8 mouse cellular contexts compared by ENCODE assay signal in the genomic region with DNA sequence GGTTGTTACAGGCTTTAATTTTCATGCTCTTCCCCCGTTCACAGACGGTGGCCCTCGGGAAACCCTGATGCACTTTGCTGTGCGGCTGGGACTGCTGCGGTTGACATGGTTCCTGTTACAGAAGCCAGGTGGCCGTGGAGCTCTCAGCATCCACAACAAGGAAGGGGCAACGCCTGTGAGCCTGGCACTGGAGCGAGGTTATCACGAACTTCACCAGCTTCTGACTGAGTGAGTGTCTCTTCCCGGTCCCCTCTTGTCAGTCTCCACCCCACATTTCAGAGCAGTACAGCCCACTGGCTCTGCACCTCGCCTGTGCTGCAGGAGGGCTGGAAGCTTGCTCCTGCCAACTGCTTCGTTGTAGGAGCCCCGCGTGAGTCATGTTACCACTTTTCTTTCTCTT.
DNase-seq lines count a peak whose midpoint lies in the region; ATAC-seq and TF ChIP-seq lines count a peak whose summit lies in the region.

No protein-coding gene starts in this region.

- 0 out of 2 replicates have a peak, but pooled peaks cover 5% of the 10 kb centered on the region for H3K4me1 ChIP-seq in kidney, embryonic 14.5 days (ENCODE audit: control insufficient read depth, insufficient read depth, low read length)
- H3K4me1 ChIP-seq in thymus, adult 2 months (replicated peaks; ENCODE audit: control insufficient read depth, insufficient read depth, low read length) = peaks cover 25% of the 10 kb centered on the region
- peaks cover 8% of the 10 kb centered on the region for H3K4me1 ChIP-seq in kidney, embryonic 16.5 days (ENCODE audit: insufficient read depth, low read length)
- H3K4me1 ChIP-seq in midbrain, embryonic 13.5 days (replicated peaks) = no peaks in the 10 kb centered on the region
- no peaks in the 10 kb centered on the region for H3K4me1 ChIP-seq in hindbrain, embryonic 16.5 days (ENCODE audit: control insufficient read depth, insufficient read depth, low read depth, low read length)

- DNase-seq in kidney, adult 18-20 months = no peak
- DNase-seq in lung, postnatal 25 days (ENCODE audit: low spot score) = peak; percentile 58
- DNase-seq in thymus, adult 2 months = peak; percentile 81

- H3K4me2 ChIP-seq in kidney, embryonic 14.5 days (replicated peaks; ENCODE audit: low read depth, low read length) = no peak overlapping the region
- no peak overlapping the region for H3K4me2 ChIP-seq in kidney, embryonic 16.5 days (replicated peaks; ENCODE audit: low read depth, low read length)
- H3K4me2 ChIP-seq in midbrain, embryonic 13.5 days (replicated peaks) = no peak overlapping the region
- no peak overlapping the region for H3K4me2 ChIP-seq in hindbrain, embryonic 16.5 days (ENCODE audit: low read length)

- TF ChIP-seq POLR2A in thymus, adult 2 months (IDR thresholded peaks at IDR 0.05; ENCODE audit: control insufficient read depth, extremely low read depth, insufficient read depth, low read length, poor library complexity) = no peak; the same call in none of the 2 replicates

- 48% methylated on average over 14 of the region's 14 CpGs for WGBS in kidney, embryonic 14.5 days
- WGBS in thymus, adult 2 months = under 1% methylated on average over 14 of the region's 14 CpGs
- 47% methylated on average over 14 of the region's 14 CpGs for WGBS in kidney, embryonic 16.5 days
- 85% methylated on average over 14 of the region's 14 CpGs for WGBS in midbrain, embryonic 13.5 days
- 77% methylated on average over 14 of the region's 14 CpGs for WGBS in hindbrain, embryonic 16.5 days

- H3K4me3 ChIP-seq in kidney, embryonic 14.5 days (ENCODE audit: low read length) = no peak overlapping the region
- peak overlapping the region; percentile 90 for H3K4me3 ChIP-seq in thymus, adult 2 months (ENCODE audit: control insufficient read depth, insufficient read depth, low read length)
- H3K4me3 ChIP-seq in kidney, embryonic 16.5 days (ENCODE audit: low read length) = no peak overlapping the region
- no peak overlapping the region for H3K4me3 ChIP-seq in midbrain, embryonic 13.5 days (replicated peaks)
- H3K4me3 ChIP-seq in hindbrain, embryonic 16.5 days (ENCODE audit: low read length) = no peak overlapping the region

- H3K27ac ChIP-seq in kidney, embryonic 14.5 days (ENCODE audit: low read depth, low read length) = no peak overlapping the region
- H3K27ac ChIP-seq in thymus, adult 2 months (ENCODE audit: control insufficient read depth, insufficient read depth, low read length) = peak overlapping the region; percentile 98
- no peak overlapping the region for H3K27ac ChIP-seq in kidney, embryonic 16.5 days (ENCODE audit: low read length)
- no peak overlapping the region for H3K27ac ChIP-seq in midbrain, embryonic 13.5 days
- no peak overlapping the region for H3K27ac ChIP-seq in hindbrain, embryonic 16.5 days (ENCODE audit: low read depth, low read length)

- no peaks in the 10 kb centered on the region for H3K9me3 ChIP-seq in kidney, embryonic 14.5 days (ENCODE audit: control insufficient read depth, low read length)
- no peaks in the 10 kb centered on the region for H3K9me3 ChIP-seq in kidney, embryonic 16.5 days (ENCODE audit: low read length)
- no peaks in the 10 kb centered on the region for H3K9me3 ChIP-seq in midbrain, embryonic 13.5 days
- H3K9me3 ChIP-seq in hindbrain, embryonic 16.5 days (ENCODE audit: control insufficient read depth, low read length) = no peaks in the 10 kb centered on the region

- H3K27me3 ChIP-seq in kidney, embryonic 14.5 days (ENCODE audit: control insufficient read depth, insufficient read depth, low read length) = no peaks in the 10 kb centered on the region
- H3K27me3 ChIP-seq in thymus, adult 2 months (ENCODE audit: control insufficient read depth, insufficient read depth, low read length) = no peaks in the 10 kb centered on the region
- no peaks in the 10 kb centered on the region for H3K27me3 ChIP-seq in kidney, embryonic 16.5 days (ENCODE audit: insufficient read depth, low read length)
- H3K27me3 ChIP-seq in midbrain, embryonic 13.5 days = no peaks in the 10 kb centered on the region
- H3K27me3 ChIP-seq in hindbrain, embryonic 16.5 days (replicated peaks; ENCODE audit: control insufficient read depth, insufficient read depth, low read length) = no peaks in the 10 kb centered on the region

- TF ChIP-seq CTCF in thymus, adult 2 months (IDR thresholded peaks at IDR 0.05; ENCODE audit: borderline replicate concordance, control insufficient read depth, extremely low read depth, insufficient read depth, low read length, poor library complexity) = peak; percentile 55; the same call in 1 of the 2 replicates

- ATAC-seq in kidney, embryonic 14.5 days (ENCODE audit: low FRiP score, low TSS enrichment) = 0 out of 2 replicates have a peak, but pooled peaks have one; percentile 43
- peak; percentile 71 for ATAC-seq in granulocyte monocyte progenitor cell, adult 5-6 weeks (replicated peaks; ENCODE audit: poor library complexity, severe bottlenecking)
- no peak for ATAC-seq in kidney, embryonic 16.5 days (ENCODE audit: low FRiP score, low TSS enrichment)
- no peak for ATAC-seq in midbrain, embryonic 13.5 days
- ATAC-seq in hindbrain, embryonic 16.5 days = no peak

- no peak overlapping the region for H3K9ac ChIP-seq in kidney, embryonic 14.5 days (ENCODE audit: low read depth, low read length)
- H3K9ac ChIP-seq in kidney, embryonic 16.5 days (replicated peaks; ENCODE audit: low read length) = no peak overlapping the region
- no peak overlapping the region for H3K9ac ChIP-seq in midbrain, embryonic 13.5 days (replicated peaks)
- H3K9ac ChIP-seq in hindbrain, embryonic 16.5 days (ENCODE audit: low read depth, low read length) = no peak overlapping the region

- peaks cover 29% of the 10 kb centered on the region for H3K36me3 ChIP-seq in kidney, embryonic 14.5 days (ENCODE audit: control insufficient read depth, insufficient read depth, low read length)
- no peaks in the 10 kb centered on the region for H3K36me3 ChIP-seq in thymus, adult 2 months (ENCODE audit: control insufficient read depth, insufficient read depth, low read length)
- H3K36me3 ChIP-seq in kidney, embryonic 16.5 days (ENCODE audit: insufficient read depth, low read length) = peaks cover 28% of the 10 kb centered on the region
- no peaks in the 10 kb centered on the region for H3K36me3 ChIP-seq in midbrain, embryonic 13.5 days
- no peaks in the 10 kb centered on the region for H3K36me3 ChIP-seq in hindbrain, embryonic 16.5 days (ENCODE audit: control insufficient read depth, insufficient read depth, low read length)

Comparison
In these comparisons a context has a peak if more than half of its experiments do, and no peak if none do; other contexts are left out.
1. ATAC-seq: peak in kidney, embryonic 14.5 days (single experiment) and granulocyte monocyte progenitor cell, adult 5-6 weeks (single experiment); none in kidney, embryonic 16.5 days (single experiment), midbrain, embryonic 13.5 days (single experiment) and hindbrain, embryonic 16.5 days (single experiment).